Mouse (Mus musculus) yolk sac, embryonic 10.5 days (tissue): Measurements from ENCODE around the gene Olfr535.
"Not testable (repeated sequence)": the region's sequence is repeated elsewhere in the genome, so short reads cannot be mapped to it uniquely, and the experiment has no call there.

ENCODE experiments used
- DNase-seq: peaks from one replicate; pipeline ENCODE4 v3.0.0-alpha.2; 2017; ENCODE audit warnings: low spot score

The Olfr535 gene

GRCm38 (mm10) chr7:140483916-140484315, at the start of gene Olfr535:
Gene Olfr535 (plus strand): TSS chr7:140484216.
- no peak for DNase-seq

- no peak for DNase-seq
Observed at GRCm38 (mm10) chr7:140443141-140443540, 40.9 kb upstream of the Olfr535 start.

- not testable (repeated sequence) for DNase-seq
Observed at GRCm38 (mm10) chr7:140463070-140463469, 20.9 kb upstream of the Olfr535 start, which contains the start of gene Olfr533. Gene Olfr533 (plus strand): TSS chr7:140463370.

GRCm38 (mm10) chr7:140477886-140478285, 6.1 kb upstream of the Olfr535 start:
- DNase-seq, result no peak

- DNase-seq, result no peak
Observed at GRCm38 (mm10) chr7:140478733-140479132, 5.3 kb upstream of the Olfr535 start.

GRCm38 (mm10) chr7:140488981-140489380, 5.0 kb downstream of the Olfr535 start:
- DNase-seq, result no peak

- no peak for DNase-seq
Observed at GRCm38 (mm10) chr7:140494231-140494630, 10.2 kb downstream of the Olfr535 start.

- DNase-seq, result no peak
Observed at GRCm38 (mm10) chr7:140494702-140495101, 10.7 kb downstream of the Olfr535 start.

- not testable (repeated sequence) for DNase-seq
Observed at GRCm38 (mm10) chr7:140507346-140508021, 23.5 kb downstream of the Olfr535 start, which contains the start of gene Olfr536. Gene Olfr536 (minus strand): TSS chr7:140507396.

GRCm38 (mm10) chr7:140539746-140540145, 55.7 kb downstream of the Olfr535 start:
- no peak for DNase-seq
